Mouse (Mus musculus) Patski (cell line): ENCODE data around the gene Epb41l1. TPM values are rescaled to one million over a fixed set of nuclear protein-coding genes. Genes with fewer than 3 reads are reported as not detected.

Source experiments
- ATAC-seq: fragments of 100-300 bp; one replicate; pipeline ENCODE4 v1.8.0; 2021
- CTCF ChIA-PET: fragments of 350-600 bp; sonication (Branson Sonifier 250); formaldehyde crosslinking; loops from one replicate; lab custom pipeline; 2022; ENCODE audit warnings: inconsistent platforms; lab: Charles Lee
- POLR2A ChIA-PET: fragments of 350-600 bp; sonication (Branson Sonifier 250); formaldehyde crosslinking; loops from one replicate; lab custom pipeline; 2022; ENCODE audit warnings: antibody characterized with exemption, inconsistent platforms; lab: Charles Lee
- DNase-seq: peaks from one replicate; pipeline ENCODE4 v3.0.0-alpha.2; 2011; ENCODE audit warnings: low read depth, low spot score
- H3K27me3 ChIP-seq: fragments of 371-371 bp; one replicate; pipeline ENCODE4 v1.5.1; 2021
- CTCF ChIP-seq: fragments of 100-300 bp; IDR thresholded peaks from one replicate; pipeline ENCODE4 v1.5.1; 2021
- in situ Hi-C: fragments of 300-500 bp; cut with MboI; formaldehyde crosslinking; loops from 3 replicates; pipeline ENCODE4 v1.11.1; 2018; ENCODE audit warnings: low pct_unique_long_range_greater_than_20kb, mixed read lengths
- polyA plus RNA-seq: library from polyadenylated mRNA; unstranded; gene quantifications from one replicate; pipeline ENCODE4 v1.2.3, GENCODE M21; 2021

Epb41l1 gene
- polyA plus RNA-seq, 1 experiment from 2014 or later = 39.7 TPM

DNA sequence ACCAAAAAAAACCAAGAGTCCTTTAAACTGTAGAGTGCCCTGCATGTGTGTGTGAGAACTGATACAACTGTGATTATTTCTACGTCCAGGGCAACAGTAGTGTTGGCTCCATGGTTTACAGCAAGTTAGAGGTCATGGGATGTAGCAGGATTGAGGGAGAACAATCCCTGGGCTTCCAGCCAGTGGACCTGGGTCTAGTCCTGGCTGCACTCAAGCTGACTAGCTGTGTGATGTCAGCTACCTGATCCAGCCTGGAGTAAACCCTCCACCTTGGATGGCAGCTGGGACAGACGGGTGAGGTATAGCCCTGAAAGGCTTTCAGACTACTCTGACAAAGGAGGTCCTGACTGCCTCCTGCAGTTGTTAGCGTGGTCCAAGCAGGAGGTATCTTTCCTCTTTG lies 62.1 kb downstream of the Epb41l1 start:
- H3K27me3 ChIP-seq = no peaks in the 10 kb centered on the region
- no peak for ATAC-seq
- ChIA-PET POLR2A (no interaction called here), CTCF (interaction anchor here (1.0 kb wide), 1 partner anchor 56 kb away, joined by 3 read pairs; no protein-coding TSS in a partner anchor)
- in situ Hi-C loops = no loop called here
- DNase-seq = no peak
- no peak for TF ChIP-seq CTCF

- ChIA-PET CTCF (interaction anchor here (1.0 kb wide), 1 partner anchor 57 kb away, joined by 3 read pairs; no protein-coding TSS in a partner anchor), POLR2A (no interaction called here)
- ATAC-seq = no peak
- in situ Hi-C loops = no loop called here
- TF ChIP-seq CTCF = no peak
- no peaks in the 10 kb centered on the region for H3K27me3 ChIP-seq
- DNase-seq = no peak
Measured at GRCm38 (mm10) chr2:156483204-156483603, 62.5 kb downstream of the Epb41l1 start.

- no peaks in the 10 kb centered on the region for H3K27me3 ChIP-seq
- no peak for ATAC-seq
- no peak for DNase-seq
- ChIA-PET POLR2A (no interaction called here), CTCF (interaction anchor here (1.6 kb wide), 1 partner anchor 29 kb away, joined by 3 read pairs; no protein-coding TSS in a partner anchor)
- TF ChIP-seq CTCF = no peak
- in situ Hi-C loops = loop anchor here (5.0 kb wide), 1 partner anchor 69 kb away; no protein-coding TSS in a partner anchor
Measured at GRCm38 (mm10) chr2:156486086-156486751, 65.5 kb downstream of the Epb41l1 start.

DNA sequence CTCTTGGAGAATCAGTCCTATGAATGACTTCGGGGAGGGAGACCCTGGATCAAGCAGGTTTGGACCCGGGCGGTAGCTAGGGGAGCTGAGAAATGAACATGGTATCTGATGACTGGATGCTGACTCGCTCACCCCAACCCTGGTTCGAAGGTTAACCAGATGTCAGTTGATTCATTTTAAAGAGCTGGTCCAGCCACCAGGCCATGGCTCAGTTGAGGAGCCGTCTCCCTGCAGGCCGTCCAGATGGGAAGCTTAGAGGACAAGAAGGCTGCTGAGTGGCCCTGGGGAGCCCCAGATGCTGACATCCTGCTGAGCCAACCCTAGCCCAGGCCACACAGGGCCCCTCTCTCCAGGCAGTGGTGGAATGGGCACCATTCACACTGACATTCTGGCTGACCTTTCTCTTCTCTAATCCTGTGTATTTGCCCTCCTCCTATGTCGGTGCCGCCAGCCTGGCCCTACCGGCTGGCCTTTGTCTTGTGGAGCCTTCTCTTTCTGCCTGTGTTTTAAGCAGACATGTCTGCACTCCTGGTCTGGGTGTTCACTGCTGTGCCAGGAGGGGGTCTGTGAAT lies 67.0 kb downstream of the Epb41l1 start:
- no peak for TF ChIP-seq CTCF
- ATAC-seq (no peak), DNase-seq (no peak)
- POLR2A ChIA-PET = no interaction called here
- CTCF ChIA-PET = interaction anchor here (1.3 to 1.6 kb wide), 2 partner anchors 24 to 28 kb away, joined by 3 read pairs; no protein-coding TSS in a partner anchor
- no peaks in the 10 kb centered on the region for H3K27me3 ChIP-seq
- in situ Hi-C loops = loop anchor here (5.0 kb wide), 1 partner anchor 70 kb away; no protein-coding TSS in a partner anchor

- H3K27me3 ChIP-seq = no peaks in the 10 kb centered on the region
- in situ Hi-C loops = loop anchor here (5.0 kb wide), 1 partner anchor 71 kb away; no protein-coding TSS in a partner anchor
- no peak for TF ChIP-seq CTCF
- CTCF ChIA-PET = interaction anchor here (1.2 to 1.6 kb wide), 3 partner anchors 10 to 27 kb away, joined by 3 read pairs; no protein-coding TSS in a partner anchor
- POLR2A ChIA-PET = no interaction called here
- DNase-seq (no peak), ATAC-seq (no peak)
Measured at GRCm38 (mm10) chr2:156488166-156488814, 67.6 kb downstream of the Epb41l1 start.

- in situ Hi-C loops = no loop called here
- ATAC-seq (no peak), DNase-seq (no peak)
- ChIA-PET CTCF (no interaction called here), POLR2A (interaction anchor here (0.8 kb wide), 1 partner anchor 19 kb away, joined by 5 read pairs; no protein-coding TSS in a partner anchor)
- no peak for TF ChIP-seq CTCF
- H3K27me3 ChIP-seq = no peaks in the 10 kb centered on the region
Measured at GRCm38 (mm10) chr2:156490176-156490575, 69.5 kb downstream of the Epb41l1 start.

DNA sequence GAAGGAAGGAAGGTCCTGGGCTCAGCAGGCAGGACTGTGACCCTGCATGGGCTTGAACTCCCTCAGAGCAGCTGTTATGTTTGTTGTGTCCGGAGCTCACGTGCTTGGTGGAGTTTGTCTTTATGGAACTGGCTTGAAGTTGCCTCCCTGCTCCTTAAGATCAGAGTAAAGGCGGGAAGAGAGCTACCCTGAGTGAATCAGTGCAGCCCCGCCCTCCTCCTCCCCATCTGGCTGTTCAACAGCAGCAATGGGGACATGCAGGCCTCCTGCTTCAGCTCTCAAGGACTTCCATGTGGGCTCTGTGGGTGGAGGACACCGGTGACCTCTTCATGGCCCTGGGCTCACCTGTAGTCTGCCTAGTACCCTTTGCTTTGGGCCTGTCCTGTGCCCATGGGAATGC lies 71.1 kb downstream of the Epb41l1 start:
- TF ChIP-seq CTCF = no peak
- no peaks in the 10 kb centered on the region for H3K27me3 ChIP-seq
- DNase-seq (no peak), ATAC-seq (no peak)
- ChIA-PET POLR2A (no interaction called here), CTCF (no interaction called here)
- in situ Hi-C loops = no loop called here

DNA sequence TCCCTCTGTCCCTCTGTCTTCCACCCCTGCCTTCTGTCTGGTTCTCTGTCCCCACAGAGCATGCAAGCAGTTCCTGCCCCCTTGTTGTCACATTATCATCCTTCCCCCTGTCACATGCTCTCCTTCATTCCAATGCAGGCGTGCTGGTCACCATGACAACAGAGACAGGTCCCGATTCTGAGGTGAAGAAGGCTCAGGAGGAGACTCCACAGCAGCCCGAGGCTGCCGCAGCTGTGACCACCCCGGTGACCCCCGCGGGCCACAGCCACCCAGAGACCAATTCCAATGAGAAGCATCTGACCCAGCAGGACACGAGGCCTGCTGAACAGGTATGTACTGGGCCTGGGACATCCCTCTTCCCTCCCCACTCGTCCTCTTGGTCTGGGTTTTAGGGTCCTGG lies 73.1 kb downstream of the Epb41l1 start:
- H3K27me3 ChIP-seq = no peaks in the 10 kb centered on the region
- ATAC-seq (no peak), DNase-seq (no peak)
- ChIA-PET CTCF (no interaction called here), POLR2A (no interaction called here)
- no peak for TF ChIP-seq CTCF
- in situ Hi-C loops = no loop called here

- H3K27me3 ChIP-seq = no peaks in the 10 kb centered on the region
- POLR2A ChIA-PET = no interaction called here
- CTCF ChIA-PET = no interaction called here
- DNase-seq (no peak), ATAC-seq (no peak)
- no peak for TF ChIP-seq CTCF
- in situ Hi-C loops = no loop called here
Measured at GRCm38 (mm10) chr2:156494465-156494864, 73.8 kb downstream of the Epb41l1 start.

GRCm38 (mm10) chr2:156494875-156495274 lies 74.2 kb downstream of the Epb41l1 start:
- POLR2A ChIA-PET = no interaction called here
- in situ Hi-C loops = no loop called here
- ATAC-seq = no peak
- no peak for TF ChIP-seq CTCF
- DNase-seq = no peak
- H3K27me3 ChIP-seq = no peaks in the 10 kb centered on the region
- CTCF ChIA-PET = no interaction called here
